Mouse (Mus musculus): ENCODE data around the gene Lgr5.

GRCm38 (mm10) chr10:115406393-115406792, 181.2 kb downstream of the Lgr5 start:
- TF ChIP-seq POLR2A (IDR thresholded peaks at IDR 0.05; ENCODE audit: low read depth, low read length): no peak
- peak; percentile 66 to 79 for TF ChIP-seq CTCF (conservative IDR thresholded peaks at IDR 0.05 in 1 of 2, IDR thresholded peaks at IDR 0.05 in 1 of 2; ENCODE audit: low read depth in 2 of 2, low read length in 2 of 2)
- no peak for TF ChIP-seq NELFE (IDR thresholded peaks at IDR 0.05; ENCODE audit: low read depth, low read length)
- no peak for TF ChIP-seq E2F4 (IDR thresholded peaks at IDR 0.05; ENCODE audit: insufficient replicate concordance, low read depth, low read length)
- no peak for TF ChIP-seq EP300 (IDR thresholded peaks at IDR 0.05; ENCODE audit: low read length)

All from CH12.LX (cell line).